Mouse (Mus musculus) left cerebral cortex, adult 9 months (tissue): ENCODE results near the gene Hepacam.

Experiments used
- DNase-seq, 2 experiments: peaks; one replicate each; pipeline ENCODE4 v3.0.0; 2022; ENCODE audit warnings: low spot score in 2 of 2

The Hepacam gene

DNA sequence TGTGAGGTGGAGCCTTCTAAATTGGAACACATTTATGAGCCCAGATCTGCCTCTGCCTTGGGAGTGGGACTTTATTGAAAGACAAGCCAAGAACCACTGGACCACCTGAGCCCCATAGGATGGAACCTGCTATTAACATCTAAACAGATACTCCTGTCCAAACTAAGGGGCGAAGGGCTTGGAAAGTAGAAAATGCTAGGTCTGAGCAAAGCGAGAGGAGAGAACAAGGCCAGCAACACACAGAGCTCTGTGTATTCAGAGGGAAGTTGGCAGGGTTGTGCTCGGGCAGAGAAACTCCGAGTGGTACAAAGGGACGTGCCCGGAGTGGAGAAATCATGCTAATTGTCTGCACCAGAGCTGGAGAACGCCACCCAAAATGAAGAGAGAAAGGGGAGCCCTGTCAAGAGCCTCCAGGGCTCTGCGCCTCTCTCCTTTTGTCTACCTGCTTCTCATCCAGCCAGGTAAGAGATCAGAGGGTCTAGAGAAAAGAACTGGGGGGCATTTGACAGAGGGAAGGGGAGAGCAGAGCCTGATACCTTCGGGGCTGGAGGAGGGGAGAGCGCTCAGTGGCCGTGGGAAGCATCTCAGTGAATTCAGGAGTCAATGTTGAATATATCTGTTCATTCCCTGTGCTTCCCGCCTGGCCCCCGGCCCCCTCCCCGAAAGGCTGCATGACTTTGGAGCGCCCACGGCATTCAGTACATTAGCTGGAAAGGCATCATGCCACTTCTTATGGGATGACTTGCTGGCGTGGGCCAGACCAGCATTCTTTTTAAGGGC, at the start of gene Hepacam:
Gene Hepacam, plus strand, starts transcription at position 51 of the 780 bp plus-strand sequence.
- peak in 1 of 2 experiments; percentile 72 for DNase-seq

DNA sequence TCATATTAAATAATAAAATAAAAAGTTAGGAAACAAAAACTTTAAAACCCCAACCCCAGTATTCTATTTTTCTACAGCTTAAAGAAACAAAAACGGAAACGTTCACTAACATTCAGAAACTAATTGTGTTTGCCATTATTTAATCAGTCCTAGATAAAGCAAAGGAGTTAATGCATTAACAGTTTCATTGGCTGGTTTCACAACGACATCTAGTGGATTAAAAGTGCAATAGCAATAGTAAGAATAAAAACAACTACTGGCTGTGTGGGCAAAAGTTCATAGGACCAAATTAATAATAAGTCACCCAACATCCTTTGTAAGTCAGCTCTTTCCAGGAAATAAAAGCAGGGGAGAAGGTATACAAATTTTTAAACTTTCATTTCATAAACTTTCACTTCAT, 37.7 kb upstream of the Hepacam start:
- DNase-seq = no peak

DNA sequence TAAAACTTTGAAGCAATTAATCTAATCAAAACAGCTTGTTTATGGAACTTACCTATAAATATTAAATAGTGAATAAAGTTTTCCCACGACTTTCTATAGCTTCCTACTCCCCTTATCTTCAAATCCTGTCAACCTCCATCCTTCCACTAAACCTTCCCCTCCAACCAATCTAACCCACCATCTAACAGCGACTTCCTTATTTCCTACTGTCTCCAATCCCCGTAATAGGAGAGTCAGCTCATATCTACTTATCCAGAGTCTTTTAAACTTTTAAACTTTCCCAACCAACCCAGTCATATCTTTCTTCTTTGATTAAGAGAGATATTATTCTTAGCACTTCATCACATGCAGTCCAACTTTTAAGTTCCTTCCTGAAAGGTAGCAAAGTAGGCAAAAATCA, 21.7 kb upstream of the Hepacam start:
- DNase-seq = no peak

DNA sequence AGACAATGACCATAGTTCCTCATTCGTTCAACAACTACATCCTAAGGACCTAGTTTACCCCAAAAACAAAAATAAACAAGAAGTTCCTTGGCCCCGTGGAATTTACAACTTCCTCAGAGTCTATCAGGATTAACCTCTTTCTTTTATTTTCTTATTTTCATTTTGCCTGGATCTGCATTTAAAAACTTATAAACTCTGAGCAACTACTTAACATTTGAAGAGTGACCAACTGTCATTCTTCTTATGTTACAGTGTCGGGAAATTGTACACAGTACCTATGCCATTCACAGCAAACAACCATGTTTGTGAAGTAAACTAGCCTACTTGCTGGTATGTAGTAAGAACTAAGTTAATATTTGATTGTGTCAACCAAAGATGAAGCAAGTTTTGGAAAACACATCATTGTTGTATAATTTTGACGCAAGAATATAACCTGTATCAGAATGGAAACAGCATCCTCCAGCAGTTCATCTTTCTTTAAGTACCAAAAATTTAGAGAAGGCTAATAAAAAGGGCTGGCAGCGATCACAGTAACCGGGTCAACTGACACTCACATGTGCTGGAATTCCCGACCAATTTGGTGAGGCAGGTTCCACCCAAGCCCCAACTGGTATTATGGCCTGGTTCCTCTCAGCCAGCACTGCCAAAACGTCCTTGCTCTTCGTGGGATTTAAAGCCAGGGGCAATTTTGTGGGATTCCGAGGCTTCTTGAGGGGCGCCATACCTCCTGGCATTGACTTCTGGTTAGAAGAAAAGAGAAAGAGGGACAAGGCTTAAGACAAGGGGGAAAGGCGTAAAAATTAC, 19.8 kb upstream of the Hepacam start:
- DNase-seq = no peak

DNA sequence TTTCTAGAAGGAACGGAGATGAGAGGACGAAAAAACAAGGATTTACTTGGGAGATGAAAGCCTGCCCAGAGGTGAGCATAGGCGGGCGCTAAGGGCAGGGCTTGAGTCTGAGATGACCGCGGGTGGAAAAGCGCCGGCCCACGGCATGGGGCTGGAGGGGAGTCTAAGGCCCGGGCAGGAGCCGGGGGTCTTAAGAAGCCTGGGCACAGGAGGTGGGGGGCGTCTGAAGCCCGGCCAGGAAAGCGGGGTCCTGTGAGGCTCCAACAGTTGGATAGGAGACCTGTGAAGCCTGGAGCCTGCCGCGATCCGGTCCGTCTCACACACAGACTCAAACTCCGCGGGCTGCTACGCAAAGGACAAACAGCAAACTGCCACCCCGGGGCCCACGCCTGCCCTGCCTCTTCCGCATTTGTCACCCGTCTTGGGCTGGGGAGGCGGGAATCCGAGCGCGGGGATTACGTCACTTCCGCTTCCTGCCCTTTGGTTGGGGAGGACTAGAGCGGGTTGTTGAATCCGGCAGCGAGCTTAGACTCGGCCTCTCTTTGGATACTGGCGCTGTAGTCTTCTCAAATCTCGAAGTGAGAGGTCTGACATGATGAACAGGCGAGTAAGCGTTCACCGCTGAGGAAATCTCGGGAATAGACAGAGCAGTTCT, 19.0 kb upstream of the Hepacam start, which contains the start of gene Ccdc15:
Gene Ccdc15, minus strand, starts transcription at position 445 of the 655 bp plus-strand sequence.
- peak; percentile 92 to 98 for DNase-seq

DNA sequence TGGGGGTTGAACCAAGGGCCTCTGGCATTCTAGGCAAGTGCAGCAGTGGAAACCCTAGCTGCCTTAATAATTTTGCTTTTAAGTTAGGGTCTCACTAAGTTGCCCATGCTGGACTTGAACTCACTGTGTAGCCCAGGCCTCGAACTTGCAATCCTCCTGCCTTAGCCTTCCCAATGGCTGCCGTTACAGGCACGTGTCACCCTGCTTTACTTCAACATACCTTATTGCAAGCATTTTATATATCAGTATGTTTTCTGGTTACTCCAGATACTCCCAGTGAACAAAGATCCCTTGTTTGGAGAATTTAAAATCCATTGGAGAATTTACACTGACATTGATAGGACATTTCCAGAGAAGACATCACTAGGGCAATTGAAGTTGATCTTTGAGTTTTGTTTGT, 18.1 kb upstream of the Hepacam start:
- no peak for DNase-seq

DNA sequence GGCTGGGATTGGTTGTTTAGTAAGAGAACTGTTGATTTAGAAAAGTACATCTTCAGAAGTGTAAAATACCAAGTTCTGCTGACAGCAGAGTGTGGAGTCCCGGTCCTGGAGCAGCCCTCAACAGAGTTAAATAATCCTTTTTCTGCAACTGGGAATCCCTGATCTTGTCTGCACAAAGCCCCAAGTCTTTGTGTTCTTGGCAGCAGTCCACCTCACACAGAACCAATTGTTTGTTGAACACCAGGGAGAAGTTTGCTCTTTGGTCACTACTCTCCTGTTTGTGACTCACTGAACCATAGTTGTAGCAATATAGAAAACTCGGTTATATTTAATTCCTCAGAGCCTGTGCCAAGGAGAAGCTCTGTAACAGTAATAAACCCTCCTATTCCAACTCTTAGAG, 15.9 kb upstream of the Hepacam start:
- no peak for DNase-seq

DNA sequence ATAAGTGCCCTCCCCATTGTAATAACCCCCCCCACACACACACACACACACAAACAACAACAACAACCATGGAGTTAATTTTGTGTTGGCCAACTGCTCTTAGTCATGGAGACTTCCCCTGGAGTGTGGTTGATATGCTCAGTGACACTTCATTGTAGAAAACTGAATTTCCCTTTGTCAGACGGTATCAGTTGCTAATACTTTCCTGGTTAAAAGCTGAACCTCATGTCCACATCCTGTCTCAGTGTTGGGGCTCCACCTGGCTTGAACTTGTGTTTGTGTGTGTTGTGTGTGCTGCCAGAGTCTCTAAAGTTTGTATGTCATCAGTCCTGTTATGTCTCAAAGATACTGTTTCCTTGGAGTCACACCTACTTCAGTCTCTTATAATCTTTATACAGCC, 12.7 kb upstream of the Hepacam start:
- no peak for DNase-seq

DNA sequence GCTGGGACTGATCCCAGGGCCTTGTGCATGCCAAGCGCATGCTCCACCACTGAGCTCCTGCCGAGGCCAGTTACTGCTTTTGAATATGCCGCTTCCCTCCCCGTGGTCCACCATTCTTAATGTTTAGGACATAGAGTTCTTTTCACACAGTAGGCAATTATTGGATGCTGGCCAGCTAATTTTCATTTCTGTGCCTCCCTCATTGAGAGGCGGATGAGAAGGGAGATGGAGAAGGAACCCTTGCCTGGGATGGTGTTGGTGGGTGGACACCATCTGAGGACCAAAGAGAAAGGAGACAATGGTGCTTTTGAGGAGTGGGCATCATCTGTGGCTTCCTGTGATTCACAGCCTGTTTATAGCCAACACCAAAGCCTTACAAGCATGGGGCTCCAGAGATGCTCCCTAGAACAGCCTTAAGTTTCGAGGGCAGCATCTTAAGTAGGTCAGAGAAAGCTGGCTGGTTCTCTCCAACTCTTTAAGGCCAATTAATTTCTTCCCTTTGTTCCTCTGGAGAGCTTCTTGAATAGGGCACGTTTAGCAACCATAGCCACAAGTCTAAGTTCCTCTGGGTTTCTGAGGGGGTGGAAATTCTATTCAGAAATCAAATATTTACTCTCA, 8.3 kb upstream of the Hepacam start:
- peak in 1 of 2 experiments; percentile 62 for DNase-seq

DNA sequence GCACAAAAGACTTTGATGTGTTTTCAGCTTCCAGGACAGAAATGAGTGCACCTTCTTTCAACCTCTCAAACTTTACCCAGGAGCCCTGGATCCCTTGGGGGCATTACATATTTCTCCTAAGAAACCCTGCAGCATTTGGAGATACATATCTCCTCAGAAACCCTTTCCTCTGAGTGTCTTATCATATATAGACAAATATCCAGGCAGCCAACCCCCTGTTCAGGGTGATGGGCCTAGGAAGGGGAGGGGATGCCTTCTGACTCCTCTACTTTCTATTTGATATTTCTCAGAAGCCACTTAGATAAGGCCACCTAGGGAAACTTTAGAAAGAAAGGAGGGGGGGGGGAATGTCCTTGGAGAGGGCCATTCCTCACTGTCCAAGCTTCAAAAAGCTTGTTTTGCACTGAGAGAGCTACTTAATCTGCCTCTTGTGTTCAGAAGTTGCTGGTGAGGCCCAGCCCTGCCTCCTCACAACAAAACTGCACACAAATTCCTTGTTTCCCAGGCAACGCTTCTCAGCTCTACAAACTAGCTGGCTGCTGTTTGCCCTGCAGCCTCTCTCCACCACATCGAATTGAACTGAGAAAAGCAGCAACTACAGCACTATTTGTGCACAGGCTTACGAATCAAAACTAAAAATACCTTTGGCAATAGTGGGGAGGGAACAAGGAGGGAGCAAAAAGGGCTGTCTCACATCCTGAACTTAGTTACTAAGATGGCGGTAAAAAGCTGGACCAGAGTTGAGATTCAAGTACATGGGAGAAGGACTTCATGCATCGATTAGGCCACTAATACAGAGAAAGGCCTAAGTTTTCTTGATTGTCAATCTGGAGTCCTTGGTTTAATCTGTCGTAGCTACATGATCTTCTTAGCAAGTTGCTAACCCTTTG, 7.6 kb upstream of the Hepacam start:
- peak; percentile 78 to 84 for DNase-seq

DNA sequence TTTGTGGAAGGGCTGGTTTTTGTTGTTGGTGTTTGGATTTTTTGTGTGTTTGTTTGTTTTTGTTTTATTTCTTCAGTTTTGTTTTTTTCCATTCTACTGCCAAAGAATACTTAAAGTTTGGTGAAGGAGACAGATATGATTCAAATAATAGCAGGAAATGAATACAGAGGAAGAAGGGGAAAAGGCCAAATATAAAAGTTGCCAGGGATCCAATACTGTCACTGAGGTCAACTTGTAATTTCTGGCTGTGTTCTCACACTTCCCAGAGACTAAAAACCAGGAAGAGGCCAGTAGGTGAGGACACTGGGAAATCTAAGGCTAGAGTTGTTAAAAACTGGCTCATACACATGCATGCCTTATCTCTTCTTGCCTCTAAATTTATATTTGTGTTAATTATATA, 5.1 kb upstream of the Hepacam start:
- DNase-seq = no peak

DNA sequence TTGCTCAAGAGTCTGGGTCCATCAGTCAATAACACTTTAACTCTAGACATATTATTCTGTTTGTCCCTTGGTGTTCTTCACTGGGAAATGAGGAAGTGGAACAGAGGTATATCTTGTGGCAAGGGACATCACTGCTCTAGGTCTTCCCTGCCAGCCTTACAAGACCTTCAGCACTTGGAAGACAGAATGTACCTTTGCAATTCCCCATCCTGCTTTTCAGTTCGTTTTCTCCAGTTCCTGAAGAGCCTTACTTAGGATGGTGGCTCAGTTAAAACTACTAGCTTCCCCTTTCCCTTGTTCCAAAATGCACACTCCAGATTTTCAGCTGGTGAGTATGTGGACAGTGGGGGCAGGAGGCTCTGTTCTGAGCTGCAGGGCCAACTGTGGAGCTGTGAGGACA, 4.3 kb upstream of the Hepacam start:
- DNase-seq = no peak

DNA sequence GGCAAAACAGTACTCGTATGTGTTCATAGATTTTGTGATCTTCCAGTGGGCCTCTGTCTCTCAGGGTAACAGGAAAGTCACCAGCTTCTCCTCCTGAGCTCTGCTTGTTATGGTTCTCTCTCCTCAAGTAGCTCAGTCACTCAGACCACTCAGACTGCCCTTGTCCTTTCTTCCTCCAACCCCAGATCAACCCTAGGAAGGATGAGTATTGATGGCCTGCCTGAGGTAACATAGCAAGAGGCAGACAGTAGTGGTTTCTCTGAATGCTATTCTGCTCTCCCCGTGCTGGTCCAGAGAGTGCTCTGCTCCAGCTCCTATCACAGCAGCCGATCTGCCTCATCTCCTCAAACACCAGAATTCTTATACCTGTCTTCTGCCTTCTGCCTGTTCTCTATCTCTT, 3.6 kb upstream of the Hepacam start:
- DNase-seq = no peak

DNA sequence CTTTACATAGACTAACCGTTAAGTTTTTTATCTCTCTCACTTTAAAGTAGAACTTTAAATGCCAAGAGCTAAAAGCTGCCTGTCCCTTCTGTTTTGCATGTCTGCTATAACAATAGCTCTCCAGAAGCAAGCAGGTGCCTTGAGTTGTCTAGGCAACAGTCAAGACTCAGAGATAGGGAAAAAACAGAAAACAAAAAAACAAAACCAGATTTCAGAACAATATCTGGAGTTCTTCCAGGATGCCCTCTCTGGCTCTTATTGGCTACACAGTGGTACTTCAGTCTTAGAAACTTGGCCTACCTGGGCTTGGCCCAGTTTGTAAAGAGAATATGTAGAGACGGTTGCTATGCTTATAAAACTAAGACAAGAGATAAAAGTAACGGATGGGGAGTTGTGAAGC, 2.8 kb upstream of the Hepacam start:
- DNase-seq = no peak

DNA sequence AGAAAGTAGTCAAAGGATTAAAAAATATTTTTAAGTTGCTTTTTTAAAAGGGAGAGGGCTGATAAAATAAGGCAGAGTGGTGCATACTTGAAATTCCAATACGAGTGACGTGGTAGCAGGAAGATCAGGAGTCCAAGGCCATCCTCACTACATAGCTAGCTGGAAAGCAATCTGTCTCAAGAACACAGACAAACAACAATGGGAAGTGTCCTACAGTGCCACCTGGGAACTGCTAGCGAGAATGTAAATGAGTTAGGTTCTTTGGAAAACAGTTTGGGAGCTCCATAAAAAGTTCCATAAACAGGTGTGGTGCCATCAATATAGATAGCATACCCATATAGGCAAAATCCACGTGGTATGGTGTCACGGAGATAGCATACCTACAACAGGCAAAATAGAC, 1.4 kb upstream of the Hepacam start:
- no peak for DNase-seq

DNA sequence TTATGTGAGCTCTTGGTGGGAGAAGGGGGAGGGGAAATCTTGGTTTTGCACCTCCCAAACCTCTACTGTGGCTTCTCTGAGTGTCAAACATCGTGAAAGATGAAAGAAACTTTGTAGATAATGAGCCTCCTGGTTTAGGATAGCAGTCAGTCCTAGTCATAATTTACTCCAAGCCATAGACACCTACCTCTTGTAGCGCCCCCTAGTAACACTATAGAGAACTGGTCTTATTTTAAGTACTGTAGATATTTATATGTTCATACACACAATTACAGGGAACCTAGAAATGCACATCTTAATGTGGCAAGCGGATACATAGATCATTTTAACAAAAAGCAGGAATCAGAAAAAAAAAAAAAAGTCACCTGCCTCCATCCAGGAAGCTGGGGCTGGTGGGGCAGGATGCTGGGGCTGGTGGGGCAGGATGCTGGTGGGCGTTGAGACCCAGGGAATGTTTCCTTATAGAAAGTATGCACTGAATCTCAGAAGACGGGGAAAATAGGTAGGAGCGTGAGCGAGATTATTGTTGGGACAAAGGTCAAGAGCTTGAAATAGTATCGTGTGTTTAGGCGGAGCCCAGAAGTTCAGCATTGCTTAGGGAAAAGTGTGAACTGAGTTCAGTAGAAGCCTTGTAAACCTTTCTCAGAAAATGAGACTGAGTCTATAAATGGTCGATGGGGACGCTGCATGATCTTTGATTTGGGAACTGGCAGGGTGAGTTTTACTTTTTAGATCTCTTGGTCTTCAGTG, 1.1 kb downstream of the Hepacam start:
- DNase-seq = no peak

DNA sequence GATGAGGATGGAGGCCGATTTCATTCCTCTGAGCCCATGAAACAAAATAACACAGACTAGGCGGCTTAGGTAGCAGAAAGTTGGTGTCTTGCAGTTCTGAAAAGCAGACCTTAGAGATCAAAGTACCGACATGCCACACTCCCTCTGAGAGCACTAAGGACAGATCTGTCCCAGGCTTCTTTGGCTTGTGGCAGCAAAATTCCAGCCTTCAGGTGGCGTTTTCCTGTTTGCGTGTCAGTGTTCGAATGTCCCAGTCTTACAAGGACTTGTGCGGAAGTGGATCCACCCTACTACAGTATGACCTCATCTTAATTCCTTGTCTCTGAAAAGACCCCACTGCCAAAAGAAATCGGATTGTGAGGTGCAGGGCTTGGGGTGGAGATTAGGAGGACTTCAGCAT, 1.7 kb downstream of the Hepacam start:
- DNase-seq = no peak

DNA sequence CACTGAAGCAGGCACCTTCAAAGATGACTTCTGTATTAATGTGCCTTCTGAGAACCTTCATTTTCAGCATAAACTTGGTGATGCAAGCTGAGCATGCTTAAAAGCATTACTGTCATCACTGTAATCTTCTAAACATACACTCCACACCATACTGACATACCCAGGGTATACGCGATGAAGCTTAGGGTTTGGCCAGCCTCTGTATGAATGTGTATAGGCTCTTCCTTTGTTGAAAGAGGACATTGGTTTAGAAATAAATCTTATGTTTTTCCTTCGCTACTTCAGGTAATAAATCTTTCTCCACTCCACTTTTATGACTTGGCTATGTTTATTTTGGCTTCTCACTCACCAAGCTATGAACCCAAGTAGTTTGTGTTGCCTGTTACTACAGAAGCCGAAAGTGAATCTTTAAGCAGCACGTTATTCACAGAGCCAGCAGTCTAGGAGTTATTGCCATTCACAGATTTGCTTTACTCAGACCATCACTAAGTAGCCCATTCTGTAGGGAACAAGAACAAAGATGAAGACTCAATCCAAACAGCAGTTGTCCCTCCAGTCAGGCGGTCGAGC, 4.2 kb downstream of the Hepacam start:
- DNase-seq = no peak

DNA sequence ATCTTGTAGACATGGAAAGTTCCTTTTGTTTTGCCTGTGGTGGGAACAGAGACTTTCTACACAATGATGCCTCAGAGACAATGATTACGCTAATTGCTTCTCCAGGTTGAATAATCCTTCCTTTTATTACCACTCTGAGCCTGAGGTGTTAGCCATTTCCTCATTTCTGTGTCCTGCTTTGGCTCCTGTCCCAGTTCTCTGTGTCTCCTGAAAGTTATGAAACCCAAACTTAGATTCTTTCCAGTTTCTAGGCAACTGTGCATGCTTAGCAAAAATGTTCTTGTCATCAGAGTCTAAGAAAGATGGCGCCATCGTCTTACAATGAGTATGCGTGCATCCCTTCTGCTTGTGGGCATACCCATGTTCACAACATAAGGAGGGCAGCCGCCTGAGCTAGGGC, 8.6 kb downstream of the Hepacam start:
- no peak for DNase-seq

DNA sequence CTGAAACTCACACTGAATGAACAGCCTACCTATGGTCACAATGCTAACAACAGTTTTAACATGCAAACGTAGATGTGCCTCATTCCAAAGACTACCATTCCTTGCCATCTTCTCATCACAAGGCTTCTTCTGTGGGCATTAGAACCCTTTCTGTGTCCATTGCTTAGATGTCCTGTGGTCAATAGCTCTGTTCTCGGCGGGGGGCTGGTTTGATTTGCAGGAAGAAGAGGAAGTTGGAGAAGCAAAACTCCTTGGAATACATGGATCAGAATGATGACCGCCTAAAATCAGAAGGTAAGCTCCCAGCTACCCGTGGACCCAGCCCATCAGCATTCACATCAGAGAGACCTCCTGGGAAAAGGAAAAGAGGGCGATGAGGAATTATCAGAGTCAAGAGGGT, 16.0 kb downstream of the Hepacam start:
- DNase-seq = no peak
